Mouse (Mus musculus): ENCODE data around the gene Tbpl2. TPM values are rescaled to one million over a fixed set of nuclear protein-coding genes. Genes with fewer than 3 reads are reported as not detected.

The Tbpl2 gene
- total and polyA plus RNA-seq, 2 experiments, result not detected

GRCm38 (mm10) chr2:24049344-24049990 lies 46.9 kb downstream of the Tbpl2 start, which contains the start of gene Hnmt:
Gene Hnmt, minus strand, starts transcription at chr2:24049394.
- Histone ChIP-seq H3K36me3 (ENCODE audit: control insufficient read depth, insufficient read depth, low read length) (no peaks in the 10 kb centered on the region), H3K27me3 (ENCODE audit: control insufficient read depth, insufficient read depth, low read length) (no peaks in the 10 kb centered on the region), H3K4me3 (ENCODE audit: insufficient read depth, low read depth, low read length) (peak within 1 kb of the TSS; percentile 64), H3K9ac (ENCODE audit: low read depth, low read length) (peak within 1 kb of the TSS; percentile 72), H3K27ac (replicated peaks; ENCODE audit: insufficient read depth, low read depth, low read length) (peak within 1 kb of the TSS; percentile 86), H3K79me2 (ENCODE audit: control insufficient read depth, insufficient read depth, low read length) (no peaks in the 10 kb centered on the region), H3K4me1 (ENCODE audit: control insufficient read depth, insufficient read depth, low read length) (peaks cover 3% of the 10 kb centered on the region; the same call in 1 of the 2 replicates)
- peak; percentile 75 for DNase-seq (ENCODE audit: extremely low read depth, low read depth, low spot score)
- WGBS, result 21% methylated on average over 7 of the region's 7 CpGs
- no peak for TF ChIP-seq CTCF (IDR thresholded peaks at IDR 0.05; ENCODE audit: low read depth, low read length)
- no peak for TF ChIP-seq POLR2A (IDR thresholded peaks at IDR 0.05; ENCODE audit: extremely low read depth, insufficient read depth, low read length)

- Histone ChIP-seq H3K27ac (replicated peaks; ENCODE audit: insufficient read depth, low read depth, low read length) (peak overlapping the region; percentile 86), H3K36me3 (ENCODE audit: control insufficient read depth, insufficient read depth, low read length) (no peaks in the 10 kb centered on the region), H3K4me3 (ENCODE audit: insufficient read depth, low read depth, low read length) (peak overlapping the region; percentile 64), H3K4me1 (ENCODE audit: control insufficient read depth, insufficient read depth, low read length) (peaks cover 4% of the 10 kb centered on the region; the same call in 1 of the 2 replicates), H3K79me2 (ENCODE audit: control insufficient read depth, insufficient read depth, low read length) (no peaks in the 10 kb centered on the region), H3K9ac (ENCODE audit: low read depth, low read length) (peak overlapping the region; percentile 72), H3K27me3 (ENCODE audit: control insufficient read depth, insufficient read depth, low read length) (no peaks in the 10 kb centered on the region)
- DNase-seq (ENCODE audit: extremely low read depth, low read depth, low spot score), result peak; percentile 89
- no peak for TF ChIP-seq CTCF (IDR thresholded peaks at IDR 0.05; ENCODE audit: low read depth, low read length)
- TF ChIP-seq POLR2A (IDR thresholded peaks at IDR 0.05; ENCODE audit: extremely low read depth, insufficient read depth, low read length), result peak; percentile 93
- 3% methylated on average over 16 of the region's 16 CpGs for WGBS
Measured at GRCm38 (mm10) chr2:24048480-24049097, 47.8 kb downstream of the Tbpl2 start.

DNA sequence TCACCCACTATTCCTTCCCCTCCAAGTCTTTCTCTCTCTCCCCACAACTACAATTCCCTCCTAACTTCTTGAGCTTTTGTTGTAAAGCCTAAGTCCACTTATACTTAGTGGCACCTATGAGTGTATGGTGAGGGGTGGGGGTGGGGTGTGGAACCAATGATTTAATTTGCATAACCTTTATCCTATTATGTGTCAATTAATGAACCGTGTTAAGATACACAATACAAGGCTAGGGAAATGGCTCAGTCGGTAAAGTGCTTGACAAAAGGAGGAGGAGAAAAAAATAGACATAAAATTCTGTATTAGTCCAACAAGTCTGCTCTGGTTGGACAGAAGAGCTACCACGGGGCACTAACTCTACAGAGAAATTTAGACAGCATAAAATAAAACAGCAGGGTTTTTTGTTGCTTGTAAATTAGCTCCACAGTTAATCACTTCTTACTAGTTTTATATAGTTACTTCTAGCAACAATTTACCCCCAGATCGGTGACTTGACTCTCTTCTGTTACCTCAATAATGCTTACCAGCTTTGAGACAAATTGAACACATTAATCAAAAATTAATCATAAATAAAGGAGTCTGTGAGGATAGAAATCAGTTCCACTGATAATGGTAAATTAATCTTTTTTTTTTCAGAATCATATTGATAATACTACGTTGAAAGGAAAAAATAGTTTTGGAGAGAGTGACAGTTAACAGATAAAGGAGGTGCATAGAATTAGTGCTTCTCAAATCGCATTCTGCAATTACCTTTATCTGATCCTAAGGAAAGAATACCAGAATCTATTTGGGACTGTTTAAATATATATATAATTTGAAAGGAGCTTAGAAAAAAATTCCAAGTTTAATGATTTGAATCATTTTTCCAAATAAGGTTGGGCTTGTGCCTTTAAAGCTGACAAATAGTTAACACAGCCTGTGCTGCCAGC lies 48.6 kb downstream of the Tbpl2 start:
- no peak overlapping the region for H3K27ac ChIP-seq (replicated peaks; ENCODE audit: insufficient read depth, low read depth, low read length)
- no peak overlapping the region for H3K9ac ChIP-seq (ENCODE audit: low read depth, low read length)
- no peaks in the 10 kb centered on the region for H3K79me2 ChIP-seq (ENCODE audit: control insufficient read depth, insufficient read depth, low read length)
- H3K4me1 ChIP-seq (ENCODE audit: control insufficient read depth, insufficient read depth, low read length), result peaks cover 10% of the 10 kb centered on the region; the same call in 1 of the 2 replicates
- H3K36me3 ChIP-seq (ENCODE audit: control insufficient read depth, insufficient read depth, low read length), result no peaks in the 10 kb centered on the region
- peak overlapping the region; percentile 64 for H3K4me3 ChIP-seq (ENCODE audit: insufficient read depth, low read depth, low read length)
- no peaks in the 10 kb centered on the region for H3K27me3 ChIP-seq (ENCODE audit: control insufficient read depth, insufficient read depth, low read length)
- no peak for TF ChIP-seq CTCF (IDR thresholded peaks at IDR 0.05; ENCODE audit: low read depth, low read length)
- no peak for TF ChIP-seq POLR2A (IDR thresholded peaks at IDR 0.05; ENCODE audit: extremely low read depth, insufficient read depth, low read length)
- peak; percentile 18 for DNase-seq (ENCODE audit: extremely low read depth, low read depth, low spot score)
- 45% methylated on average over 6 of the region's 6 CpGs for WGBS

GRCm38 (mm10) chr2:24042901-24043300 lies 53.5 kb downstream of the Tbpl2 start:
- Histone ChIP-seq H3K27me3 (ENCODE audit: control insufficient read depth, insufficient read depth, low read length) (no peaks in the 10 kb centered on the region), H3K4me3 (ENCODE audit: insufficient read depth, low read depth, low read length) (peak overlapping the region; percentile 17; the same call in 1 of the 2 replicates), H3K36me3 (ENCODE audit: control insufficient read depth, insufficient read depth, low read length) (no peaks in the 10 kb centered on the region), H3K27ac (replicated peaks; ENCODE audit: insufficient read depth, low read depth, low read length) (peak overlapping the region; percentile 92), H3K9ac (ENCODE audit: low read depth, low read length) (peak overlapping the region; percentile 34; the same call in 1 of the 2 replicates), H3K4me1 (ENCODE audit: control insufficient read depth, insufficient read depth, low read length) (peaks cover 11% of the 10 kb centered on the region; the same call in 1 of the 2 replicates), H3K79me2 (ENCODE audit: control insufficient read depth, insufficient read depth, low read length) (no peaks in the 10 kb centered on the region)
- DNase-seq (ENCODE audit: extremely low read depth, low read depth, low spot score), result peak; percentile 95
- no peak for TF ChIP-seq POLR2A (IDR thresholded peaks at IDR 0.05; ENCODE audit: extremely low read depth, insufficient read depth, low read length)
- TF ChIP-seq CTCF (IDR thresholded peaks at IDR 0.05; ENCODE audit: low read depth, low read length), result no peak
- 15% methylated on average over 1 of the region's 1 CpGs for WGBS

GRCm38 (mm10) chr2:24040531-24040930 lies 55.9 kb downstream of the Tbpl2 start:
- Histone ChIP-seq H3K27me3 (ENCODE audit: control insufficient read depth, insufficient read depth, low read length) (no peaks in the 10 kb centered on the region), H3K27ac (replicated peaks; ENCODE audit: insufficient read depth, low read depth, low read length) (no peak overlapping the region), H3K79me2 (ENCODE audit: control insufficient read depth, insufficient read depth, low read length) (no peaks in the 10 kb centered on the region), H3K36me3 (ENCODE audit: control insufficient read depth, insufficient read depth, low read length) (no peaks in the 10 kb centered on the region), H3K4me3 (ENCODE audit: insufficient read depth, low read depth, low read length) (no peak overlapping the region), H3K4me1 (ENCODE audit: control insufficient read depth, insufficient read depth, low read length) (peaks cover 8% of the 10 kb centered on the region; the same call in 1 of the 2 replicates), H3K9ac (ENCODE audit: low read depth, low read length) (no peak overlapping the region)
- peak; percentile 50 for DNase-seq (ENCODE audit: extremely low read depth, low read depth, low spot score)
- TF ChIP-seq POLR2A (IDR thresholded peaks at IDR 0.05; ENCODE audit: extremely low read depth, insufficient read depth, low read length) (no peak), CTCF (IDR thresholded peaks at IDR 0.05; ENCODE audit: low read depth, low read length) (no peak)
- 40% methylated on average over 1 of the region's 1 CpGs for whole genome bisulfite sequencing

Other genes with a start within 250 kb of the Tbpl2 start
- gene Hnmt, start 47.2 kb downstream of the Tbpl2 start, total RNA-seq (2014; rRNA removed), result 27.7 and 46.7 TPM in 2 replicates
- 2.3 and 3.0 TPM in 2 replicates for gene Hnmt, start 47.2 kb downstream of the Tbpl2 start, polyA plus RNA-seq (2012; rRNA removed)
- gene Il1f8, start 56.6 kb upstream of the Tbpl2 start, total RNA-seq (2014; rRNA removed), result not detected in 2 replicates
- gene Il1f8, start 56.6 kb upstream of the Tbpl2 start, polyA plus RNA-seq (2012; rRNA removed), result not detected in 2 replicates
- 0.18 TPM in 1 of 2 replicates, not detected in the other for gene Il1f9, start 89.9 kb upstream of the Tbpl2 start, total RNA-seq (2014; rRNA removed)
- gene Il1f9, start 89.9 kb upstream of the Tbpl2 start, polyA plus RNA-seq (2012; rRNA removed), result not detected in 2 replicates
- gene Il1f6, start 118.8 kb upstream of the Tbpl2 start, total RNA-seq (2014; rRNA removed), result not detected in 2 replicates
- not detected in 2 replicates for gene Il1f6, start 118.8 kb upstream of the Tbpl2 start, polyA plus RNA-seq (2012; rRNA removed)
- gene Il1f5, start 180.4 kb upstream of the Tbpl2 start, total RNA-seq (2014; rRNA removed), result not detected in 2 replicates
- not detected in 2 replicates for gene Il1f5, start 180.4 kb upstream of the Tbpl2 start, polyA plus RNA-seq (2012; rRNA removed)
- not detected in 2 replicates for gene Il1f10, start 194.6 kb upstream of the Tbpl2 start, total RNA-seq (2014; rRNA removed)
- not detected in 2 replicates for gene Il1f10, start 194.6 kb upstream of the Tbpl2 start, polyA plus RNA-seq (2012; rRNA removed)
- gene Il1rn, start 240.3 kb upstream of the Tbpl2 start, total RNA-seq (2014; rRNA removed), result 10.8 and 13.9 TPM in 2 replicates
- gene Il1rn, start 240.3 kb upstream of the Tbpl2 start, polyA plus RNA-seq (2012; rRNA removed), result 1.3 and 1.5 TPM in 2 replicates